ENCODE assay signal across 9 mouse cellular contexts in genomic region chr6:120037004-120037635, GRCm38 (mm10). TPM values are rescaled to one million over a fixed set of nuclear protein-coding genes. Genes with fewer than 3 reads are reported as not detected.
A peak's percentile ranks its signal among the peaks of the same experiment; 100 is the strongest.
DNase-seq lines count a peak whose midpoint lies in the region; ATAC-seq and TF ChIP-seq lines count a peak whose summit lies in the region.
"Had no signal": no experiment of that assay in that cellular context is flagged by ENCODE, and none has a peak within 500 bp of the region (broad histone marks: within the 10 kb centered on the region; RNA-seq: fewer than 3 reads in every experiment).

No protein-coding gene starts in this region.

- no peaks in the 10 kb centered on the region for H3K9me3 ChIP-seq in embryonic facial prominence, embryonic 11.5 days (replicated peaks; ENCODE audit: control insufficient read depth, low read length)
- no peaks in the 10 kb centered on the region for H3K9me3 ChIP-seq in limb, embryonic 12.5 days
- H3K9me3 ChIP-seq in midbrain, embryonic 13.5 days, result no peaks in the 10 kb centered on the region

- no peak for ATAC-seq in embryonic facial prominence, embryonic 11.5 days (replicated peaks; ENCODE audit: insufficient number of reproducible peaks, low FRiP score, low TSS enrichment, low read depth)
- ATAC-seq in limb, embryonic 12.5 days (ENCODE audit: insufficient number of reproducible peaks, insufficient read depth, low FRiP score, low TSS enrichment, low read depth), result no peak
- ATAC-seq in midbrain, embryonic 13.5 days, result 0 out of 2 replicates have a peak, but pooled peaks have one; percentile 2

- H3K27ac ChIP-seq in embryonic facial prominence, embryonic 11.5 days (replicated peaks; ENCODE audit: low read depth, low read length), result peak overlapping the region; percentile 97; the same call in 1 of the 2 replicates
- H3K27ac ChIP-seq in limb, embryonic 12.5 days, result peak overlapping the region; percentile 99; the same call in 1 of the 2 replicates
- peak overlapping the region; percentile 98 for H3K27ac ChIP-seq in midbrain, embryonic 13.5 days
- peak overlapping the region; percentile 60 for H3K27ac ChIP-seq in small intestine, adult 2 months (ENCODE audit: insufficient read depth, low read depth, low read length)

- WGBS in embryonic facial prominence, embryonic 11.5 days, result under 1% methylated on average over 51 of the region's 51 CpGs
- whole genome bisulfite sequencing in limb, embryonic 12.5 days, result under 1% methylated on average over 51 of the region's 51 CpGs
- 0% methylated on average over 51 of the region's 51 CpGs for WGBS in midbrain, embryonic 13.5 days
- under 1% methylated on average over 51 of the region's 51 CpGs for WGBS in small intestine, adult 2 months

- TF ChIP-seq CTCF in small intestine, adult 2 months (IDR thresholded peaks at IDR 0.05; ENCODE audit: extremely low read depth, insufficient read length, insufficient replicate concordance, low read depth, low read length), result peak; percentile 53; the same call in 1 of the 2 replicates

- no peak; the same call in 1 of the 2 replicates for TF ChIP-seq POLR2A in small intestine, adult 2 months (IDR thresholded peaks at IDR 0.05; ENCODE audit: low read depth, low read length)

- H3K9ac ChIP-seq in embryonic facial prominence, embryonic 11.5 days (replicated peaks; ENCODE audit: low read length), result peak overlapping the region; percentile 89
- H3K9ac ChIP-seq in limb, embryonic 12.5 days (replicated peaks), result peak overlapping the region; percentile 90
- peak overlapping the region; percentile 92 for H3K9ac ChIP-seq in midbrain, embryonic 13.5 days (replicated peaks)

- H3K36me3 ChIP-seq in embryonic facial prominence, embryonic 11.5 days (replicated peaks; ENCODE audit: control insufficient read depth, insufficient read depth, low read depth, low read length), result no peaks in the 10 kb centered on the region
- peaks cover 14% of the 10 kb centered on the region; the same call in 1 of the 2 replicates for H3K36me3 ChIP-seq in limb, embryonic 12.5 days
- H3K36me3 ChIP-seq in midbrain, embryonic 13.5 days, result no peaks in the 10 kb centered on the region
- H3K36me3 ChIP-seq in small intestine, adult 2 months (ENCODE audit: control insufficient read depth, insufficient read depth, low read length), result peaks cover 2% of the 10 kb centered on the region; the same call in 1 of the 2 replicates

- DNase-seq in urinary bladder, adult 18-20 months (ENCODE audit: low spot score in 2 of 2), result peak; percentile 41 to 72
- no peak for DNase-seq in urinary bladder, postnatal 10 days (ENCODE audit: low spot score)
- peak; percentile 65 for DNase-seq in embryonic facial prominence, embryonic 11.5 days (ENCODE audit: low spot score)
- DNase-seq in heart, adult 11 months, result peak; percentile 98
- DNase-seq in kidney, adult 11 months, result peak; percentile 46

- H3K4me1 ChIP-seq in embryonic facial prominence, embryonic 11.5 days (ENCODE audit: control insufficient read depth, insufficient read depth, low read length), result no peaks in the 10 kb centered on the region
- H3K4me1 ChIP-seq in limb, embryonic 12.5 days (replicated peaks), result peaks cover 14% of the 10 kb centered on the region
- peaks cover 34% of the 10 kb centered on the region for H3K4me1 ChIP-seq in midbrain, embryonic 13.5 days (replicated peaks)
- H3K4me1 ChIP-seq in small intestine, adult 2 months (ENCODE audit: control insufficient read depth, insufficient read depth, insufficient read length, low read length), result no peaks in the 10 kb centered on the region

- no peaks in the 10 kb centered on the region for H3K27me3 ChIP-seq in embryonic facial prominence, embryonic 11.5 days (ENCODE audit: control insufficient read depth, insufficient read depth, low read length)
- H3K27me3 ChIP-seq in limb, embryonic 12.5 days, result 0 out of 2 replicates have a peak, but pooled peaks cover 2% of the 10 kb centered on the region
- H3K27me3 ChIP-seq in midbrain, embryonic 13.5 days, result no peaks in the 10 kb centered on the region; the same call in 1 of the 2 replicates
- H3K27me3 ChIP-seq in small intestine, adult 2 months (ENCODE audit: control insufficient read depth, insufficient read depth, low read length), result no peaks in the 10 kb centered on the region
- H3K27me3 ChIP-seq: Patski had no signal

- peak overlapping the region; percentile 89 for H3K4me3 ChIP-seq in embryonic facial prominence, embryonic 11.5 days (ENCODE audit: low read depth, low read length)
- peak overlapping the region; percentile 85 for H3K4me3 ChIP-seq in limb, embryonic 12.5 days (replicated peaks)
- peak overlapping the region; percentile 94 for H3K4me3 ChIP-seq in midbrain, embryonic 13.5 days (replicated peaks)
- peak overlapping the region; percentile 88 for H3K4me3 ChIP-seq in small intestine, adult 2 months (ENCODE audit: low read depth, low read length)

- H3K4me2 ChIP-seq in embryonic facial prominence, embryonic 11.5 days (ENCODE audit: low read depth, low read length), result peak overlapping the region; percentile 90
- peak overlapping the region; percentile 97 for H3K4me2 ChIP-seq in limb, embryonic 12.5 days
- peak overlapping the region; percentile 88 for H3K4me2 ChIP-seq in midbrain, embryonic 13.5 days (replicated peaks)

RNA-seq across cellular contexts. Expression of gene Wnk1, which starts 1.4 kb away (rescaled TPM):
- polyA plus RNA-seq in embryonic facial prominence, embryonic 11.5 days (2014; fragmentation: Nextera tagmentation; extraction: Ambion mirVana), result 52.6 and 63.6 TPM in 2 replicates
- polyA plus RNA-seq in limb, embryonic 12.5 days (2016; fragmentation: Nextera tagmentation; extraction: Ambion mirVana), result 58.6 and 67.7 TPM in 2 replicates
- polyA plus RNA-seq in midbrain, embryonic 13.5 days (2015; fragmentation: Nextera tagmentation; extraction: Ambion mirVana), result 57.9 and 58.3 TPM in 2 replicates
- polyA plus RNA-seq in small intestine, adult 2 months (2012; rRNA removed), result 21.5 and 33.7 TPM in 2 replicates

RNA-seq across cellular contexts. Expression of gene Ninj2, which starts 56.0 kb away (rescaled TPM):
- not detected in 2 replicates for polyA plus RNA-seq in embryonic facial prominence, embryonic 11.5 days (2014; fragmentation: Nextera tagmentation; extraction: Ambion mirVana)
- not detected in 2 replicates for polyA plus RNA-seq in limb, embryonic 12.5 days (2016; fragmentation: Nextera tagmentation; extraction: Ambion mirVana)
- not detected in 2 replicates for polyA plus RNA-seq in midbrain, embryonic 13.5 days (2015; fragmentation: Nextera tagmentation; extraction: Ambion mirVana)
- polyA plus RNA-seq in small intestine, adult 2 months (2012; rRNA removed), result not detected in 2 replicates
